Comparison of ENCODE assay signal across 19 mouse cellular contexts in genomic region chr7:130189901-130190300, GRCm38 (mm10).
DNase-seq lines count a peak whose midpoint lies in the region; ATAC-seq and TF ChIP-seq lines count a peak whose summit lies in the region.
"Had no signal": no experiment of that assay in that cellular context is flagged by ENCODE, and none has a peak within 500 bp of the region (broad histone marks: within the 10 kb centered on the region; RNA-seq: fewer than 3 reads in every experiment).

No protein-coding gene starts in this region.

- H3K4me3 ChIP-seq in kidney, embryonic 15.5 days (replicated peaks): no peak overlapping the region
- H3K4me3 ChIP-seq in kidney, adult 2 months (ENCODE audit: insufficient read depth, low read depth, low read length): no peak overlapping the region
- H3K4me3 ChIP-seq in neural tube, embryonic 15.5 days (replicated peaks): no peak overlapping the region
- H3K4me3 ChIP-seq in limb, embryonic 12.5 days (replicated peaks): no peak overlapping the region
- H3K4me3 ChIP-seq: forebrain, embryonic 12.5 days; heart, adult 2 months; heart, embryonic 15.5 days; hindbrain, embryonic 13.5 days had no signal

- peaks cover 77% of the 10 kb centered on the region for H3K36me3 ChIP-seq in kidney, embryonic 15.5 days
- no peaks in the 10 kb centered on the region for H3K36me3 ChIP-seq in kidney, adult 2 months (ENCODE audit: control insufficient read depth, insufficient read depth, low read length)
- H3K36me3 ChIP-seq in neural tube, embryonic 15.5 days: peaks cover 3% of the 10 kb centered on the region; the same call in 1 of the 2 replicates
- peaks cover 63% of the 10 kb centered on the region for H3K36me3 ChIP-seq in limb, embryonic 12.5 days
- H3K36me3 ChIP-seq: heart, embryonic 15.5 days had no signal

- H3K27me3 ChIP-seq in kidney, embryonic 15.5 days: no peaks in the 10 kb centered on the region
- no peaks in the 10 kb centered on the region for H3K27me3 ChIP-seq in kidney, adult 2 months (replicated peaks; ENCODE audit: control insufficient read depth, insufficient read depth, low read length)
- no peaks in the 10 kb centered on the region for H3K27me3 ChIP-seq in neural tube, embryonic 15.5 days (replicated peaks)
- H3K27me3 ChIP-seq in limb, embryonic 12.5 days: peaks cover 3% of the 10 kb centered on the region; the same call in 1 of the 2 replicates
- H3K27me3 ChIP-seq: forebrain, embryonic 12.5 days; heart, embryonic 15.5 days; hindbrain, embryonic 13.5 days had no signal

- WGBS in kidney, embryonic 15.5 days: 71% methylated on average over 4 of the region's 4 CpGs
- 85% methylated on average over 4 of the region's 4 CpGs for WGBS in kidney, adult 2 months
- WGBS in neural tube, embryonic 15.5 days: 41% methylated on average over 4 of the region's 4 CpGs
- WGBS in limb, embryonic 12.5 days: 21% methylated on average over 4 of the region's 4 CpGs

- H3K4me1 ChIP-seq in kidney, embryonic 15.5 days: peaks cover 28% of the 10 kb centered on the region
- H3K4me1 ChIP-seq in kidney, adult 2 months (ENCODE audit: control insufficient read depth, insufficient read depth, low read length): peaks cover 5% of the 10 kb centered on the region; the same call in 1 of the 2 replicates
- peaks cover 13% of the 10 kb centered on the region for H3K4me1 ChIP-seq in neural tube, embryonic 15.5 days
- H3K4me1 ChIP-seq in limb, embryonic 12.5 days (replicated peaks): peaks cover 48% of the 10 kb centered on the region
- H3K4me1 ChIP-seq: forebrain, embryonic 12.5 days; heart, embryonic 15.5 days had no signal

- TF ChIP-seq POLR2A in kidney, adult 2 months (IDR thresholded peaks at IDR 0.05; ENCODE audit: low read depth, low read length): no peak

- no peak overlapping the region for H3K9ac ChIP-seq in kidney, embryonic 15.5 days
- no peak overlapping the region for H3K9ac ChIP-seq in neural tube, embryonic 15.5 days (replicated peaks)
- H3K9ac ChIP-seq in limb, embryonic 12.5 days (replicated peaks): no peak overlapping the region
- H3K9ac ChIP-seq: forebrain, embryonic 12.5 days; heart, embryonic 15.5 days; hindbrain, embryonic 13.5 days had no signal

- DNase-seq in kidney, adult 2 months: no peak
- no peak for DNase-seq in neural tube, embryonic 10.5 days (ENCODE audit: extremely low spot score, low spot score)
- no peak for DNase-seq in heart, adult 18-20 months
- DNase-seq in cerebellum, adult 8-10 months: no peak
- DNase-seq: adrenal gland, postnatal 10 days; cerebellum, adult 11 months; cerebellum, adult 9-10 months; cerebellum, postnatal 36 days; gastrocnemius, postnatal 10 days; heart, adult 2 months; heart, postnatal 14 days had no signal

- no peak for ATAC-seq in kidney, embryonic 15.5 days (replicated peaks; ENCODE audit: low FRiP score)
- ATAC-seq in neural tube, embryonic 15.5 days (ENCODE audit: low FRiP score): no peak
- peak; percentile 33; the same call in 1 of the 2 replicates for ATAC-seq in limb, embryonic 12.5 days (ENCODE audit: insufficient number of reproducible peaks, insufficient read depth, low FRiP score, low TSS enrichment, low read depth)
- ATAC-seq: forebrain, embryonic 16.5 days had no signal

- no peak overlapping the region for H3K4me2 ChIP-seq in kidney, embryonic 15.5 days
- H3K4me2 ChIP-seq in neural tube, embryonic 15.5 days: 0 out of 2 replicates have a peak overlapping the region, but pooled peaks have one; percentile 34
- H3K4me2 ChIP-seq in limb, embryonic 12.5 days: peak overlapping the region; percentile 39
- H3K4me2 ChIP-seq: forebrain, embryonic 12.5 days; heart, embryonic 11.5 days; heart, embryonic 15.5 days; hindbrain, embryonic 13.5 days had no signal

- no peak for TF ChIP-seq CTCF in kidney, adult 2 months (conservative IDR thresholded peaks at IDR 0.05; ENCODE audit: insufficient read depth, insufficient read length, low read depth, low read length)

- H3K27ac ChIP-seq in kidney, embryonic 15.5 days: peak overlapping the region; percentile 66
- no peak overlapping the region for H3K27ac ChIP-seq in kidney, adult 2 months (ENCODE audit: insufficient read depth, low read depth, low read length)
- no peak overlapping the region for H3K27ac ChIP-seq in neural tube, embryonic 15.5 days (replicated peaks)
- H3K27ac ChIP-seq in limb, embryonic 12.5 days: peak overlapping the region; percentile 89
- H3K27ac ChIP-seq: forebrain, embryonic 12.5 days; heart, adult 2 months; heart, embryonic 15.5 days; hindbrain, embryonic 13.5 days had no signal

- H3K9me3 ChIP-seq in kidney, embryonic 15.5 days (replicated peaks): no peaks in the 10 kb centered on the region
- no peaks in the 10 kb centered on the region for H3K9me3 ChIP-seq in neural tube, embryonic 15.5 days (replicated peaks)
- no peaks in the 10 kb centered on the region for H3K9me3 ChIP-seq in limb, embryonic 12.5 days
- H3K9me3 ChIP-seq: forebrain, embryonic 12.5 days; heart, embryonic 15.5 days; hindbrain, embryonic 13.5 days had no signal

Comparison
In these comparisons a context has a peak if more than half of its experiments do, and no peak if none do; other contexts are left out.
1. H3K27ac ChIP-seq: peak in kidney, embryonic 15.5 days (single experiment) and limb, embryonic 12.5 days (single experiment); none in kidney, adult 2 months (single experiment) and neural tube, embryonic 15.5 days (single experiment).